8 mouse cellular contexts compared by ENCODE assay signal in genomic region chr16:36828820-36829219, GRCm38 (mm10). TPM values are rescaled to one million over a fixed set of nuclear protein-coding genes. Genes with fewer than 3 reads are reported as not detected.
DNase-seq lines count a peak whose midpoint lies in the region; ATAC-seq and TF ChIP-seq lines count a peak whose summit lies in the region.

No protein-coding gene starts in this region.

- intact Hi-C loops in gastrocnemius, postnatal 14 days (cut with DNase I; ENCODE audit: low total_unique reads): no loop called here

- TF ChIP-seq POLR2A in cerebellum, adult 2 months (IDR thresholded peaks at IDR 0.05; ENCODE audit: borderline replicate concordance, insufficient read depth, low read length): no peak
- no peak for TF ChIP-seq POLR2A in testis, adult 2 months (IDR thresholded peaks at IDR 0.05; ENCODE audit: control insufficient read depth, low read depth, low read length)

- peak overlapping the region; percentile 82 for H3K9ac ChIP-seq in intestine, embryonic 15.5 days
- H3K9ac ChIP-seq in neural tube, embryonic 15.5 days (replicated peaks): peak overlapping the region; percentile 88

- H3K36me3 ChIP-seq in testis, adult 2 months (ENCODE audit: control insufficient read depth, insufficient read depth, low read length): no peaks in the 10 kb centered on the region
- no peaks in the 10 kb centered on the region for H3K36me3 ChIP-seq in intestine, embryonic 15.5 days
- no peaks in the 10 kb centered on the region for H3K36me3 ChIP-seq in neural tube, embryonic 15.5 days

- ATAC-seq in intestine, embryonic 15.5 days: peak; percentile 19; the same call in 1 of the 2 replicates
- peak; percentile 49 for ATAC-seq in neural tube, embryonic 15.5 days (ENCODE audit: low FRiP score)

- TF ChIP-seq CTCF in cerebellum, adult 2 months (IDR thresholded peaks at IDR 0.05; ENCODE audit: borderline replicate concordance, insufficient read depth, low read depth, low read length): no peak
- no peak for TF ChIP-seq CTCF in testis, adult 2 months (IDR thresholded peaks at IDR 0.05; ENCODE audit: control insufficient read depth, insufficient read depth, insufficient replicate concordance, low read depth, low read length)

- DNase-seq in cerebellum, adult 2 months: no peak
- DNase-seq in cerebellum, postnatal 10 days: no peak
- no peak for DNase-seq in testis, postnatal 14 days (ENCODE audit: low spot score)
- DNase-seq in gastrocnemius, postnatal 14 days: no peak
- DNase-seq in cerebellum, postnatal 4 days (ENCODE audit: low spot score in 2 of 2): no peak

- H3K27ac ChIP-seq in cerebellum, adult 2 months (ENCODE audit: insufficient read depth, low read length): no peak overlapping the region
- H3K27ac ChIP-seq in testis, adult 2 months (ENCODE audit: control insufficient read depth, insufficient read depth, low read depth, low read length): peak overlapping the region; percentile 74; the same call in 1 of the 2 replicates
- no peak overlapping the region for H3K27ac ChIP-seq in intestine, embryonic 15.5 days
- H3K27ac ChIP-seq in neural tube, embryonic 15.5 days (replicated peaks): peak overlapping the region; percentile 80; the same call in 1 of the 2 replicates

- H3K4me2 ChIP-seq in intestine, embryonic 15.5 days (replicated peaks): peak overlapping the region; percentile 89
- H3K4me2 ChIP-seq in neural tube, embryonic 15.5 days: peak overlapping the region; percentile 92

- H3K4me3 ChIP-seq in cerebellum, adult 2 months (replicated peaks; ENCODE audit: insufficient read depth, low read depth, low read length): peak overlapping the region; percentile 63
- H3K4me3 ChIP-seq in testis, adult 2 months (ENCODE audit: control insufficient read depth, low read depth, low read length): peak overlapping the region; percentile 98
- H3K4me3 ChIP-seq in intestine, embryonic 15.5 days (replicated peaks): peak overlapping the region; percentile 74
- peak overlapping the region; percentile 79 for H3K4me3 ChIP-seq in neural tube, embryonic 15.5 days (replicated peaks)

- WGBS in cerebellum, adult 2 months: 4% methylated on average over 11 of the region's 11 CpGs
- WGBS in intestine, embryonic 15.5 days: 5% methylated on average over 11 of the region's 11 CpGs
- 2% methylated on average over 11 of the region's 11 CpGs for WGBS in neural tube, embryonic 15.5 days

- no peaks in the 10 kb centered on the region for H3K9me3 ChIP-seq in intestine, embryonic 15.5 days
- H3K9me3 ChIP-seq in neural tube, embryonic 15.5 days (replicated peaks): no peaks in the 10 kb centered on the region

- H3K27me3 ChIP-seq in cerebellum, adult 2 months (ENCODE audit: control insufficient read depth, insufficient read depth, low read length): no peaks in the 10 kb centered on the region; the same call in 1 of the 2 replicates
- no peaks in the 10 kb centered on the region for H3K27me3 ChIP-seq in testis, adult 2 months (ENCODE audit: control insufficient read depth, insufficient read depth, low read length)
- H3K27me3 ChIP-seq in intestine, embryonic 15.5 days (replicated peaks): no peaks in the 10 kb centered on the region
- 0 out of 2 replicates have a peak, but pooled peaks cover 3% of the 10 kb centered on the region for H3K27me3 ChIP-seq in neural tube, embryonic 15.5 days (replicated peaks)

- H3K4me1 ChIP-seq in cerebellum, adult 2 months (ENCODE audit: control insufficient read depth, insufficient read depth, low read length): no peaks in the 10 kb centered on the region
- H3K4me1 ChIP-seq in testis, adult 2 months (ENCODE audit: control insufficient read depth, insufficient read depth, low read length): peaks cover 4% of the 10 kb centered on the region
- H3K4me1 ChIP-seq in intestine, embryonic 15.5 days (replicated peaks): 0 out of 2 replicates have a peak, but pooled peaks cover 3% of the 10 kb centered on the region
- H3K4me1 ChIP-seq in neural tube, embryonic 15.5 days: peaks cover 17% of the 10 kb centered on the region

RNA-seq across cellular contexts. Expression of gene Iqcb1, which starts 0.6 kb away (rescaled TPM):
- polyA plus RNA-seq in cerebellum, adult 2 months (2012; rRNA removed): 30.2 and 31.4 TPM in 2 replicates
- polyA plus RNA-seq in testis, adult 2 months (2012; rRNA removed): 14.2 and 16.1 TPM in 2 replicates
- 25.1 and 27.2 TPM in 2 replicates for polyA plus RNA-seq in intestine, embryonic 15.5 days (2015; fragmentation: Nextera tagmentation; extraction: Ambion mirVana)
- 57.2 and 61.1 TPM in 2 replicates for polyA plus RNA-seq in neural tube, embryonic 15.5 days (2015; fragmentation: Nextera tagmentation; extraction: Ambion mirVana)
- 1 to 10 TPM; 5.6 to 6.1 TPM for total RNA-seq in gastrocnemius, postnatal 14 days (2021)

RNA-seq across cellular contexts. Expression of gene Slc15a2, which starts 44.1 kb away (rescaled TPM):
- polyA plus RNA-seq in cerebellum, adult 2 months (2012; rRNA removed): 13.1 and 26.7 TPM in 2 replicates
- polyA plus RNA-seq in testis, adult 2 months (2012; rRNA removed): 0.62 and 0.70 TPM in 2 replicates
- polyA plus RNA-seq in intestine, embryonic 15.5 days (2015; fragmentation: Nextera tagmentation; extraction: Ambion mirVana): 4.9 and 6.6 TPM in 2 replicates
- polyA plus RNA-seq in neural tube, embryonic 15.5 days (2015; fragmentation: Nextera tagmentation; extraction: Ambion mirVana): 13.0 and 15.3 TPM in 2 replicates
- 1 to 10 TPM in 1 of 2 experiments, under 1 TPM in 1; 0.78 to 3.1 TPM for total RNA-seq in gastrocnemius, postnatal 14 days (2021)

RNA-seq across cellular contexts. Expression of gene Eaf2, which starts 46.0 kb away (rescaled TPM):
- 2.4 and 3.1 TPM in 2 replicates for polyA plus RNA-seq in cerebellum, adult 2 months (2012; rRNA removed)
- polyA plus RNA-seq in testis, adult 2 months (2012; rRNA removed): 2.6 and 2.8 TPM in 2 replicates
- 1.8 and 2.2 TPM in 2 replicates for polyA plus RNA-seq in intestine, embryonic 15.5 days (2015; fragmentation: Nextera tagmentation; extraction: Ambion mirVana)
- 0.50 and 1.1 TPM in 2 replicates for polyA plus RNA-seq in neural tube, embryonic 15.5 days (2015; fragmentation: Nextera tagmentation; extraction: Ambion mirVana)
- total RNA-seq in gastrocnemius, postnatal 14 days (2021): under 1 TPM in 1 of 2 experiments, not detected in 1; 0.45 TPM

RNA-seq across cellular contexts. Expression of gene Golgb1, which starts 46.1 kb away (rescaled TPM):
- 49.0 and 49.1 TPM in 2 replicates for polyA plus RNA-seq in cerebellum, adult 2 months (2012; rRNA removed)
- polyA plus RNA-seq in testis, adult 2 months (2012; rRNA removed): 37.1 and 49.1 TPM in 2 replicates
- polyA plus RNA-seq in intestine, embryonic 15.5 days (2015; fragmentation: Nextera tagmentation; extraction: Ambion mirVana): 91.4 and 93.4 TPM in 2 replicates
- polyA plus RNA-seq in neural tube, embryonic 15.5 days (2015; fragmentation: Nextera tagmentation; extraction: Ambion mirVana): 77.8 and 80.4 TPM in 2 replicates
- 10 to 100 TPM; 19.4 to 21.8 TPM for total RNA-seq in gastrocnemius, postnatal 14 days (2021)

Comparison
In these comparisons a context has a peak if more than half of its experiments do, and no peak if none do; other contexts are left out.
1. H3K27ac ChIP-seq: peak in testis, adult 2 months (single experiment) and neural tube, embryonic 15.5 days (single experiment); none in cerebellum, adult 2 months (single experiment) and intestine, embryonic 15.5 days (single experiment).
2. Peak in every context shown above with its lines, with median percentiles within 50 percentile points of each other: H3K4me3 ChIP-seq.